Mouse (Mus musculus): ENCODE measurements around the gene Ubac1.

DNA sequence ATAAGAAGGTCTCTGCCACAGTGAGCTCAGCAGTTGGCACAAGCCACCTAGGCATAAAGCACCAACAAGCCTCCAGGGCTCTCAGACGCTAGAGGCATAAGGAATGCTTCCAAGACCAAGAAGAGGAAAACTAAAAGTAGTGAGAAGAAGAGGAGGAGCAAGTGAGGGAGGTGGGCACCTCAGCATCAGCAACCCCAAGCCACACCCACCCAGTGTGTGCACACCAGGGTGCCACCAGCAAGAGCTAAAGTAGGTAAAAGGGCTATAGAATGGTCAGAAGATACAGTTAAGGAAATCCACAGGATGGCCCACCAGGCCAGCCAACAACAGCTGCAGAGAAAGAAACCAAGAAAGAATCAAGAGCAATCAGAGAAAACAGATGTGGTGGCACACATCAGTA lies 10.1 kb downstream of the Ubac1 start:
- TF ChIP-seq MYOG (IDR thresholded peaks at IDR 0.05; ENCODE audit: control insufficient read depth in 1 of 3, insufficient read depth in 1 of 3, insufficient read length in 2 of 3, low read depth in 2 of 3) (no peak), TCF3 (IDR thresholded peaks at IDR 0.05; ENCODE audit: insufficient read length, low read depth) (no peak), CEBPB (IDR thresholded peaks at IDR 0.05; ENCODE audit: insufficient read depth, poor library complexity, severe bottlenecking) (no peak), POLR2A (IDR thresholded peaks at IDR 0.05; ENCODE audit: insufficient read length, low read depth) (no peak), MAX (IDR thresholded peaks at IDR 0.05; ENCODE audit: low read depth) (no peak), MYOD1 (IDR thresholded peaks at IDR 0.05; ENCODE audit: control insufficient read depth in 1 of 3, insufficient read length in 2 of 3, low read depth in 2 of 3) (no peak), POLR2AphosphoS2 (IDR thresholded peaks at IDR 0.05; ENCODE audit: insufficient read length, low read depth) (no peak), USF1 (IDR thresholded peaks at IDR 0.05; ENCODE audit: low read depth) (no peak), TCF12 (IDR thresholded peaks at IDR 0.05; ENCODE audit: insufficient read depth, poor library complexity, severe bottlenecking) (no peak), E2F4 (IDR thresholded peaks at IDR 0.05; ENCODE audit: insufficient read depth) (no peak), REST (IDR thresholded peaks at IDR 0.05; ENCODE audit: insufficient read depth, insufficient read length) (no peak), SRF (IDR thresholded peaks at IDR 0.05; ENCODE audit: control insufficient read depth, insufficient read length, low read depth) (no peak)

Measured in myocyte (in vitro differentiated cells).